Mouse (Mus musculus): ENCODE data around the gene Zfhx3. TPM values are rescaled to one million over a fixed set of nuclear protein-coding genes. Genes with fewer than 3 reads are reported as not detected.

Gene Zfhx3
- total RNA-seq, 2 experiments from 2014 or later = 0.38 to 0.43 TPM

DNA sequence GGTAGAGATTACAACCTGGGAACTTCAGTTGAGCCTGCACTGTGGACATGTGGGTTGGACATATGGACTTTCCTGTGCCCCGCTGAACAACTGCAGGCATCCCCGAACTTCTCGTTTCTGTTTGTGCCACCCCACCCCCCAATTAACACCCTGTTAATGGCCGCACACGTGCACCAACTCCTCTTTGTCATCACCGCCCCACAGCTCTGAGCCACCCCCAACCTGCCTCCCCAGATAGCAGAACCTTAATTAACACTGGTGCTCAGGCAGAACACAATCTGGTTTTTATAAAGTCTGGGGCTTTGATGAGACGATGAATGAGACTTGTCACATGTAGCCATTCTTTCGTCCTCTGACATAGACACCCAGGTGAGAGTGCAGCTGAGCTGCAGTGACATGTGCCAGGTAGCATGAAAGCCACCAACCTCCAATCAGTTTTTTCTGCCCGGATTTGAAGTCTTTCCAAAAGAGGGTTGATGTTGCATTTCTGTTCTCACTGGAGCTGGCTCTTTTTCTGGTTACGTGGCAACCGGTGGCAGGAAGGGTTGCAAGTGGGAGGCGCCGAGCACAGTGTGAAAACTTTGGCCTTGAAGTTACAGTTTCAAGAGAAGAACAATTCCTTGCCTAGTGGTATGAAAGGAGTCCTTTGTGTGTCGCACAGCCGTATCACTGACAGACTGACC lies 476.9 kb downstream of the Zfhx3 start:
- ATAC-seq (replicated peaks; ENCODE audit: low FRiP score, poor library complexity, severe bottlenecking) = no peak

DNA sequence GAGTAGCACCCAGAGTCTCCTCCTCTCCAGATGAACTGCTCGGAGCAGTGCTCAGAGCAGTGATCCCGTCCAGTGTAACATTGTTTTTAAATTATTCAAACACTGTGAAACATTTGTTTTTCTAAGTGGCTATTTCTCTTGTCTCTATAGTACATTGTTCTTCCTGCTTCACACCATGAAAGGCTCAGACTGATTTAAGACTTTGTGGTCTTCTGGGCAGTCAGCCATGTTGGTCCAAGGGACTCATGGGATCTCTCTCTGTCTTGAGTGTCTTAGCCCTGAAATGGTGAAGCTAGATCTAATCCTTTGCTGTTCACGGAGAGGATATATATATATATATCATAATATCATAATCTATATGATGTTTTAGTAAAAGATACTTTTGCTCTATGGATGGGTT lies 480.1 kb downstream of the Zfhx3 start:
- ATAC-seq (replicated peaks; ENCODE audit: low FRiP score, poor library complexity, severe bottlenecking) = no peak

DNA sequence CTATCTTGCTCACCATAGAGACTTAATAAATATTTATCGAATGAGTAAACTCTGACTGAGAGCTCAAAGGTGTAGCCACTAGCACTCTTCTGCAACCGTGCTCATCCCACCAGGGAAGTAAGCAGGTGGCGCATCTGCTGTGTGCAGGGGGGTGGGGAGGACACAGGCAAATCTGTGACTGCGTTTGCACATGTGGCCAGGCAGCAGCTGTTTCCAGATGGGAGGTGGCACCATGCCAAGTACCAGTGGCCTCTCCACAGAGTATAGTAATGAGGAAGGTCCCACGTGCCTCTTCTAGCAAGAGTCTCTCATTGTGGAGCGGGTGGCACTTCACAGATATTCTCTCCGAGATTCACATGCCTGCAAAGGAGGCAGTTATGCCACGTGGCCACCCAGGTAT lies 481.9 kb downstream of the Zfhx3 start:
- no peak for ATAC-seq (replicated peaks; ENCODE audit: low FRiP score, poor library complexity, severe bottlenecking)

DNA sequence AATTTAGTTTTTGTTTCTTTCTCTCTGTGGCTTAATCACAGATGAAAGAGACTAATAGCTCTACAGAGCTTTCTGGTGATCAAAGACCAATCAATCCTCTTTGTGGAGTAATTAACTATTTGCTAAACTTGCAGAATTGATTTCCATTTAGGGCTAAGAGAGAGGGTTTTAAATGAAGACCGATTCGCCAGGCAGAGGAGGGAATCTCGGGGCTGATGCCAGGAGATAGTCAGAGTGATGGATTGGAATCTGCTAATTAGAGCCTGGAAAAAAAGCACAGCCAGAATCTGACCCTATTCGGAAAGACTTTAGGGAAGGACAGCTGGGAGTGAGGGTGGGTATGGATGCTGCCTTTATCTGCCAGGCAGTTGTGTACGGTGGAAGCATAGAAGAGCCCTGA lies 490.9 kb downstream of the Zfhx3 start:
- no peak for ATAC-seq (replicated peaks; ENCODE audit: low FRiP score, poor library complexity, severe bottlenecking)

DNA sequence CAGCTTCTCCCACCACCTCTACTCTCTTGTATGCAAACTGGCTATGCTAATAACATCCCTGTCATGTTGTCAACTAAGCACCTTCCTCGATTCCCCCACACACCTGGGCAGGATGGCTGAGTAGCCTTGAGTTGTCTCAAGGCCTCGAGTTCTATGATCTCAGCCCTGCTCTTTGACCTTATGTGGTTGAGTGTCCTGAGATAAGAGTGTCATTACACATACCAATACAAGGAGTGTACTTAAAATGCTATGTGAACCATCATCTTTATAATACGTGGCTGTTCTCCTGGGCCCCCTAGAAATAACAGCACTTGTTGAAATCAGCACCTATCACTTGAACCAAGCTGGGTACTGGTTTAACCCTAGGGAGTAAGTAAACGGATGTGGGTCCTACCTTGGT lies 492.1 kb downstream of the Zfhx3 start:
- ATAC-seq (replicated peaks; ENCODE audit: low FRiP score, poor library complexity, severe bottlenecking) = no peak

DNA sequence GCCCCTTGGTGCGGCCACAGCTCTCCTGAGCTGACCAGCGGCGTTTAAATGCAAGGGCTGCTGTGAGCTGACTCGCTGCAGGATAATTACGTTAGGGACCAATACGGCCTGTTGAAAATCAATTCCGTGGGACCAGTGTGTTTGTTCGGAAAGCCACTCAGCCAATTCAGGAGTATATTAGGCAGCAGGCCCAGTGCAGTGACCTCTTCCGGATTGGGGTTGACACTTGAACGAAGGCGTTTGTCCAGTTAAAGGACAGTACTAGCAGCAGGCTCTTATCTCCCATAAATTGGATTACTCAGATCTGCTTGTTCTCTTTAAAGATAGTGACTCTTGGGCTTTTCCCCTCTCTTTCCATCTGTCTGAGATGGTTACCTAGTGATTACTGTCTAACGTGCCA lies 493.9 kb downstream of the Zfhx3 start:
- no peak for ATAC-seq (replicated peaks; ENCODE audit: low FRiP score, poor library complexity, severe bottlenecking)

DNA sequence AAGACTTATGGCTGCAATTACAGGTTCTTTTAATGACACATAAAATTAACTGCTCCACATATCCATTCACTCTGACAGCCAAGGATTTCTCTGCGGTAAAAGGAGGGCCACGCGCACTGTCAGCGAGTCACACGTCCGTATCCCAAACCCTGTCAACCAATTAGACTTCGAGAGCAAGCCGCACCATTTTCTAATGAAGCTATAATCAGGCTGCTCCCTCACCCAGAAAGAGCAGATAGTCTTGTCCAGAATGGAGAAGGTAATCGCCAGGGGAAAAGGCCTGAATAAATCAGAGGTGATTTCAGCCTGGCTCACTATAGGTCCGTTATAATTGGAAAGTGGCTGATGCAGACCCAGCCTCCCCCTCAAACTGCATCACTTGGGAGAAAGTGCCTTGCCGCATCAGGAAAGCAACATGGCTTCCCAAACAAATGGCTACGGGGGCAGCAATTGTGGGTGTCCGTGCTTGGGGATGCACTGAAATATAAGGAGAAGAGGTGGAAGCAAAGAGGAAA lies 494.9 kb downstream of the Zfhx3 start:
- no peak for ATAC-seq (replicated peaks; ENCODE audit: low FRiP score, poor library complexity, severe bottlenecking)

DNA sequence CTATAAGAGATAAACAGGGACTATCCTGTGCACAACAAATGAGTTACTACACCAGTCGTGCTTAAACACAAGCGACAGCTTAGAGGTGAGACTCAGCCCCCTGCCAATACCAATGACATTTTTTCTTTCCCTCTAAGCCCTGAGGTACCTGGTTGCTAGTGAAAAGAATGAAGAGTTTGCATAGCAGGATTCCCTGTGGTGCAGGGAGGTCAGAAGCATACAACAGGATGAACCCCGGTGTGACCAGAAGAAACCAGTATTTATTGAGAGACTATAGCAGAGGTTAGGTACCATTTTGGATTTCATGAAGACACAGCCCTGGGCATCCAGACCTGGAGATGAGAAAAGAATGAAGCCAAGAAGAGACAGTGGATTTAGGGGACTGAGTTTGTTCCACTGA lies 498.0 kb downstream of the Zfhx3 start:
- no peak for ATAC-seq (replicated peaks; ENCODE audit: low FRiP score, poor library complexity, severe bottlenecking)

DNA sequence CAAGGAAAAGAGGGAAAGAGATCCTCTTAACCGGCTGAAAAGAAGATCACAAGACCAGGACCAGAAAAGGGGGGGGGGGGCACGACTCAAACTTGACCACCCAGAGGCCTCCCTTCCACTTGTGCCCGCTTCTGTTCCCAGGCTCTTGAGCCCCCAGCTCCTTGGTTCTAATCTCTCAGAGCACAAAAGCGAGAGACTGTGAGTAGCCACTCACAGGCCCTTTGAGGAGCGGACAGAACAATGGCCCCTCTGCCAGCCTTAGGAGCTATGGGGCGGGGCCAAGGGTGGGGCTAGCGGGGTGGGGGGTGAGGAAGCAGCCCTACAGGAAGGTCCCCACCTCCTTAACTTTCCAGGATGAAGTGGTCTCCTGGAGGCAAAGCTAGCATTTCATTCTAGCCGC lies 508.4 kb downstream of the Zfhx3 start:
- ATAC-seq (replicated peaks; ENCODE audit: low FRiP score, poor library complexity, severe bottlenecking) = no peak

DNA sequence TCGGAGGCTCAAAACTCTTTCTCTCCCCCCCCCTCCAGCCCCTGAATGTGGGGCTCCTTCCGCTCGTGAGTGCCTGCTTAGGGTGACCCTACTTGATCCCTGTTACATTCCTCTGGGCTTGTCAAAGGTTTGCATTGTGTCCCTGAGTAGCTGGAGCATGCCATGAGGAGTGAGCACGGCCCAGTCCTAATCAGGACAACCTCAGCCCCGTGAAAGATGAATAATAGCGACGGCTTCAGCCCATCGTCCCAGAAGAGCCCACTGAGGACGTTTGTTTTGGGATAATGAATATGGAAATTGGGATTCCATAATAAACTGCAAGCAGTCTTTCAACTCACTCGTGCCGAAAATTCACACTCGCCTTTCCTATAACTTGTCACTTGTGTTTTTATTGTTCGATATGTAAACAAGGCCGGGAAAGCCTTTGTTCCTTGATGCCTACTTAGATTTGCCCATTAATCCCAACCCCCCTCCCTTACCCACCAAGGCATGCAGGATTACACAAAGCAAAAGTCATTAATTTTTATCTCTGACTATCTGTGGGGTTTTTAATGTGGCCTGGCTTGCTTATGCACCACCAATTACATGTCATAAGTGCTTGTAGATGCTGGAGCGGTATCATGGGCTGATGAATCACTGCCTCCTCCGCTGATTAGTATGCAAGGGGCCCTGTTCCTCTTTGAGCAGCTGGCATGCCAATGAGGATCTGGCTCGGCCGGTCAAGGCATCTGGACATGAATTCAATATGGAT lies 512.3 kb downstream of the Zfhx3 start:
- no peak for ATAC-seq (replicated peaks; ENCODE audit: low FRiP score, poor library complexity, severe bottlenecking)

DNA sequence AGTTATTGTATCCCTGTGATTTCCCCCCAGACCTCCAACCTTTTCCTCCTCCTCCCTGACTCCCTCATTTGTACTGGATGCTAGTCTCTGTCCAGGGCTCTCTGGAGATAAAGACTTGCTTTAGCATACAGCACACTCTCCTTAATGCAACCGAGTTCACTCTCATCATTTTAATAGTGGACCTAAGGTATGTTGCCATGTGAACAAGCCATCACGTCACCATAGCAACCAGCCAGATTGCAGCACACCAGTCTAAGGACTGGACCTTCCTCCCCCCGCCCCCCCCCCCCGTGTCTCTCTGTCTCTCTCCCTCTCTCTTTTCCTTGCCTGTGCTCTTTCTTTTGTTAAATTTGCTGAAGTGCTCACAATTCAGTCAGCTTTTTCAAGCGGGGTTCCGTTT lies 524.2 kb downstream of the Zfhx3 start:
- no peak for ATAC-seq (replicated peaks; ENCODE audit: low FRiP score, poor library complexity, severe bottlenecking)

DNA sequence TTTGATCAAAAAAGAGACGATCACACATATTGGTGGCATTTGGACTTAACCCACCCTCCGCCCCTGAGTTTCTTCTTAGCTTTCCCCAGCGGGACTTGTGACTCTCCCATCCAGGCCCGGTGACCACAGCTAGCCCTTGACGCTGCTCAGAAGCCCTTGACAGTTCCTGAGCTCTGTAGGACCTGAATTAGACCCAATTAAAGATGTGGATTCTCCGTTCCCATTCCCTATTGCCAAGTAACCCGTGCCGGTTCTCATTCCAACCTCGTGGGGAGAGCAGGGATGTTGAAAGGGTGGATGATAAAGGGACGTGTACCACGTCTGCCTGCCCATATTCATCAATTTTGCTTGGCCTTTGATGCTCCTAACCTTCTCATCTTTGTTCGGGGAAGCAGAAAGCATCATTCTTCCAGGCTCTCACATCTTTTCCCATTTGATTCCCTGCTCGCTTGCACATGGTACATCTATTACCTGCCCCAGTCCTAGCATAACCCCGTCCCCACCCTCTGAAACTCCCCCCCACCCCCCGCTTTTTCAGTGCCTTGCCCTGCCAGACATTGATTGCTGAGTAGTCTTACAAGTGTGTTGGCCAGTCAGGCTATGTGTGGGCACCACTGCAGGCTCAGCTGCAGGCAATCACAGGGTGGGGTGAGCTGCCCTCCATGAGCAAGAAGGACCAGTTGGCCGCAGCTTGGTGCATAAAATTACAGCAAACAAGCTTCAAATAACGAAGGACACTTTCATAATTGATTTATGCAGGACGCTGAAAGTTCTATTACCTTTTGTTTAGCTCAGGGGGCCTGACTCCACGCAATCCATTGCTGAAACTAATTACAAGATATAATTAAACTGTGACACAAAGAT lies 525.0 kb downstream of the Zfhx3 start:
- ATAC-seq (replicated peaks; ENCODE audit: low FRiP score, poor library complexity, severe bottlenecking) = no peak

DNA sequence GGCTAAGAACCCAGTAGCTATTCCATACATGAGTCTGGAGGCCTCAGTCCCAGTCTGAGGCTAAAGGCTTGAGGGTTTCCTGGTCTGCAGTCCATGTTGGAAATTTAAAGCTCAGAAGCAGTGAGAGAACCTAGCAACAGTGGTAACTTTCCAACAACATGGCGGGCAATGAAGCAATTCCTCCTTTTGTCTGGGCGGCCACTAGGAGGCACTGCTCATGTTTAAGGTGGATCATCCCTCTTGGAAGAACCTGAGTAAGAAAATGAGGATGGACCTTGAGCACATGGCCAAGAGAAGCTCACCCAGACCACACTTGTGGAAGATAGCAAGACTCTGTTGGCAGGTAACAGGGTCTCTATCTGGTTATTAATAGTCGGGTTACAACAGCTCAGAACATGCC lies 527.8 kb downstream of the Zfhx3 start:
- no peak for ATAC-seq (replicated peaks; ENCODE audit: low FRiP score, poor library complexity, severe bottlenecking)

DNA sequence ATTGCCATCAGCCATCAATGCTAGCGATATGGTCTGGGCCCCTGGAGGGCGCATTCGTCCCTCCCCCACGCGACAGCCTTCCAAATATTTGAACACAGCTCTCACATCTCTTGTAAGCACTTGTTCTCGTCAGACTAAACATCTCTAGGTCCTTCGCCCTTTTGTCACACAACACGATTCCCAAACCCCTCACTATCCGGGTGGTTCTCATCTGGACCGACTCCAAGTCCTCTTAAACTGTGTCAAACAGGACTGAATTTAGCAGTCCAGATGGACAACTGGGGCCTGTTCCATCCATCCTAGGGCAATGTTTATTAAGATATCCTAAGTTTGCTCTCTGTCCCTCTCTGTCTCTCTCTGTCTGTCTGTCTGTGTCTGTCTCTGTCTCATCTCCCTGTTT lies 532.1 kb downstream of the Zfhx3 start:
- no peak for ATAC-seq (replicated peaks; ENCODE audit: low FRiP score, poor library complexity, severe bottlenecking)

DNA sequence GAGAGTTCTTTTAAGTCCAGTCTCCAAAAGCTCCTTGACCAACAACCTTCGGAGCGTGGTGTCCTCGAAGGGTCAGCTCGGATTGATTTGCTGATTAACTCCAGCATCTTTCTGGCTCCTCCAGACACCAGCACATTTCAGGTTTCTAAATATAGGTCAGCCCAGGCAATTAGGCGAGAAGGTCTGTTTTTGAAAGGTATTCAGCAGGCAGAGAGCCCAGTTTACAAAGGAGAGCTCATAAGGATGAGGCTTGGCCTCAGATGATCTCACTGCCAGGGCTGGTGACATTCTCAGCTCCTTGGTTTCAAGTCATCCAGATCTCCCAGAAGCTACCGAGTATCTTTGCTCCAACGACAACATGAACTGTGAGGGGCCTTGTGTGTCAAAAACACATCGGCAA lies 535.7 kb downstream of the Zfhx3 start:
- ATAC-seq (replicated peaks; ENCODE audit: low FRiP score, poor library complexity, severe bottlenecking) = no peak

DNA sequence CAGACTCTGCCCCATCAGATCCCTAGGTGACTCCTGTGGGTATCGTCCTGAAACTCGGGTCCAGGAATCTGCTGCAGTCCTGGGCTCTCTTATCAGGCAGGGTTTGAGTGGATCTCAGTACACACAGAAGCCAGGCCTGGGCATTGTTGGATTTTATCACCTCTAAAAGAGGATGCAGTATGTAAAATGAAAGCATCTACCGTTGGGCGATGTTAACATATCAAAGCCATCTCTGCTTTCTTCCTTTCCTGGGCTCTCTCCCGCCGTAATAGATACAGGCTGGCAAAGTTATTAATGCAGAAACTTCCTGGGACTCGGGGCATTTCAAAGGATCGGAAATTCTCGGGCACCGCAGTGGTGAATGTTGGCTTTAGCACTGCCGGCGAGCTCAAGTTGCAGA lies 537.7 kb downstream of the Zfhx3 start:
- no peak for ATAC-seq (replicated peaks; ENCODE audit: low FRiP score, poor library complexity, severe bottlenecking)

DNA sequence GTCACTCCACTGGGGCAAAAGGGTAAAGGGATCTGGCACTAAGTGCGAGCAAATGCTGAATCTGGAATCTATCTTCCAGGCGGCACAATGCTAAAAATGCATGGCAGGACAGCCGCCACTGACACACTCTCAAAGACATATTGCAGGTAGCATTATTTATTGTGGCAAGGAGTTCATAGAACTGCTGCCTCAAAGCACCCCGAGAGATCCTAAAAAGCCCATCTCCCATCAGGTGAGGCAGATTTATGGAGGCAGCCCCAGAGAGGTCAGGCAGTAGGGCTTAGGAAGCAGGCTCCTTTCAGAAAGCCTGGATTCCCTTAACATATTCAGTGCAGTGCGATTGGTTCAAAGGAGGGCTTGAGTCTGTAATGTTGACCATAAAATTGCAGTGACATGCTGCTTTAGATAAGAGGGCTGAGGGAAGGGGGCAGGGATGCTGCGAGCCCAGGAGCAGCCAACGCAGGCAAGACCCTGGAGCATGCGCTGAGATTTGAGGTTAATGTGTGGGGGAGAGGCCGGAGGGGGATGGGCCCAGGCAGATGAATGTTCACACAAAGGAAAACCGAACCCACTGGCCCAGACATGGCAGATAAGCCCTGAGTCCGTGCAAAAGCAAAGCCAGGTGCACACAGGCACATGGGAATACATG lies 538.8 kb downstream of the Zfhx3 start:
- ATAC-seq (replicated peaks; ENCODE audit: low FRiP score, poor library complexity, severe bottlenecking) = no peak

DNA sequence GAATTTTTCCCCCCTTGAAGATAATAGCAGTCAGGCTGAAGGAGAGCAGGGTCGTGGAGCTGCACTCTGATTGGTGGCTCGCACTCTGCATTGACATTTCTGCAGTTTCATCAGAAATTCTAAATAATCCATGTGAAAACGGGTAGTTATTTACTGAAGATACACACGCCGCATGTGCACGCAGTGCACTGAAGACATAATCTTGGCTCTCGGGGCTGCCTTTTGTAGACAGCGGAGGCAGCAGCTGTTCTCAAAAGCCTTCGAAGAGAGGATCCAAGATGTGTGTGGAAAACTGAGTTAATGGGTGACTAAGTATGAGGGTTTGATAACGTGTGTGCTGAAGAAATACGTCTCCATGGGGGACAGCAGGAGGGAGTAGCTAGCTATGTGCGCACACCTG lies 553.7 kb downstream of the Zfhx3 start:
- ATAC-seq (replicated peaks; ENCODE audit: low FRiP score, poor library complexity, severe bottlenecking) = no peak

DNA sequence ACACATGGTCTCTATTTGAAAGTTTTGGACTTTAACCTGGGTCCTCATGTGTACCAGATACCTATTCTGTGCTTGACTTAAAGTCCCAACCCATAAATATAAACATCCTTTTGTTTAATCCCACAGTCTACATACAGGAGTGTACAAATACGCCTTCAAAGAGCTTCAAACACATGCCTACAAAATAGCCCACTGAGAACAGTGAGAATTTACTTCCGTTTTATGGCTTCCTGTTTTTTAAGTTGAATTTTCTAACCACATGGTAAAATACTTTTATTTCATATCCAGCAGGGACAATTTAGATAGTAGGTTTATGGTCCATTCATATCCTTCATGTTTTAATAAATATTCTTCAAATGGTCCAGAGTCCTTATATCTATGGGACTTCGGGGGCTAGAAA lies 564.3 kb downstream of the Zfhx3 start:
- no peak for ATAC-seq (replicated peaks; ENCODE audit: low FRiP score, poor library complexity, severe bottlenecking)

DNA sequence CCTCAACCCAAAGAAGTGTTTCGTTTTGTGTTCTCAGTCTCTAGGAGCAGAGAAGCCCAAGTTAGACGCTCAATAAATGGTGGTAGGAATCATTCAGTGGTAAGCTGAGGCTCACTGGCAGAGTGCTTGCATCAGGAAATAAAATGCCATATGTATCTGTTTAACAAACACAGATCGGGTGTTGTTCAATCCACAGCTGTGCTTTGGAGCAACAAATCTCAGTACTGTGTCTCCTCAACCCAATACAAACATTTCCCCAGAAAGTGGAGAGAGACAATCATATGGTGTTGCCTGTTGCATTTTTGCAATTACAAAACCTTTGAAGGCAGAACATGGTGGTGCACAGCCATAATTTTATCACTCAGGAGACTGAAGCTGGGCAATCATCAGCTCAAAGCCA lies 565.3 kb downstream of the Zfhx3 start:
- no peak for ATAC-seq (replicated peaks; ENCODE audit: low FRiP score, poor library complexity, severe bottlenecking)
